Mouse (Mus musculus): ENCODE results near the gene Ttc5. TPM values are rescaled to one million over a fixed set of nuclear protein-coding genes. Genes with fewer than 3 reads are reported as not detected.

Ttc5 gene
- polyA plus RNA-seq, 1 experiment from 2014 or later = 83.9 TPM

Other genes with a start within 250 kb of the Ttc5 start
- gene Olfr744, start 170.6 kb downstream of the Ttc5 start, polyA plus RNA-seq (2015; fragmentation: Nextera tagmentation; extraction: Ambion mirVana) = not detected in 2 replicates
- not detected in 2 replicates for gene Olfr745, start 146.1 kb downstream of the Ttc5 start, polyA plus RNA-seq (2015; fragmentation: Nextera tagmentation; extraction: Ambion mirVana)
- not detected in 2 replicates for gene Olfr746, start 138.4 kb downstream of the Ttc5 start, polyA plus RNA-seq (2015; fragmentation: Nextera tagmentation; extraction: Ambion mirVana)
- gene Olfr747, start 92.3 kb downstream of the Ttc5 start, polyA plus RNA-seq (2015; fragmentation: Nextera tagmentation; extraction: Ambion mirVana) = not detected in 2 replicates
- gene Olfr748, start 78.1 kb downstream of the Ttc5 start, polyA plus RNA-seq (2015; fragmentation: Nextera tagmentation; extraction: Ambion mirVana) = not detected in 2 replicates
- not detected in 2 replicates for gene Olfr749, start 40.4 kb downstream of the Ttc5 start, polyA plus RNA-seq (2015; fragmentation: Nextera tagmentation; extraction: Ambion mirVana)
- not detected in 2 replicates for gene Ccnb1ip1, start 22.2 kb upstream of the Ttc5 start, polyA plus RNA-seq (2015; fragmentation: Nextera tagmentation; extraction: Ambion mirVana)
- gene Parp2, start 22.3 kb upstream of the Ttc5 start, polyA plus RNA-seq (2015; fragmentation: Nextera tagmentation; extraction: Ambion mirVana) = 61.8 and 70.2 TPM in 2 replicates
- 9.6 and 10.2 TPM in 2 replicates for gene Tep1, start 85.0 kb upstream of the Ttc5 start, polyA plus RNA-seq (2015; fragmentation: Nextera tagmentation; extraction: Ambion mirVana)
- 0.27 and 0.41 TPM in 2 replicates for gene Klhl33, start 112.0 kb upstream of the Ttc5 start, polyA plus RNA-seq (2015; fragmentation: Nextera tagmentation; extraction: Ambion mirVana)
- 176 and 196 TPM in 2 replicates for gene Osgep, start 139.4 kb upstream of the Ttc5 start, polyA plus RNA-seq (2015; fragmentation: Nextera tagmentation; extraction: Ambion mirVana)
- gene Apex1, start 139.4 kb upstream of the Ttc5 start, polyA plus RNA-seq (2015; fragmentation: Nextera tagmentation; extraction: Ambion mirVana) = 276 and 285 TPM in 2 replicates
- gene Pip4p1, start 145.3 kb upstream of the Ttc5 start, polyA plus RNA-seq (2015; fragmentation: Nextera tagmentation; extraction: Ambion mirVana) = 57.7 and 60.8 TPM in 2 replicates
- gene Pnp, start 145.6 kb upstream of the Ttc5 start, polyA plus RNA-seq (2015; fragmentation: Nextera tagmentation; extraction: Ambion mirVana) = 78.2 and 79.3 TPM in 2 replicates
- gene Gm49342, start 159.0 kb upstream of the Ttc5 start, polyA plus RNA-seq (2015; fragmentation: Nextera tagmentation; extraction: Ambion mirVana) = not detected in 2 replicates
- 0.66 TPM in 1 of 2 replicates, not detected in the other for gene Pnp2, start 170.5 kb upstream of the Ttc5 start, polyA plus RNA-seq (2015; fragmentation: Nextera tagmentation; extraction: Ambion mirVana)
- gene Rnase10, start 222.2 kb upstream of the Ttc5 start, polyA plus RNA-seq (2015; fragmentation: Nextera tagmentation; extraction: Ambion mirVana) = not detected in 2 replicates

All from kidney, embryonic 16.5 days (tissue).